Mouse (Mus musculus) cerebellum, postnatal 14 days (tissue): Measurements from ENCODE around the gene Prox2.

ENCODE experiments used
- DNase-seq, 2 experiments: peaks; one replicate each; pipeline ENCODE4 v3.0.0; 2021; ENCODE audit warnings: mixed read lengths in 2 of 2

Prox2 gene

DNA sequence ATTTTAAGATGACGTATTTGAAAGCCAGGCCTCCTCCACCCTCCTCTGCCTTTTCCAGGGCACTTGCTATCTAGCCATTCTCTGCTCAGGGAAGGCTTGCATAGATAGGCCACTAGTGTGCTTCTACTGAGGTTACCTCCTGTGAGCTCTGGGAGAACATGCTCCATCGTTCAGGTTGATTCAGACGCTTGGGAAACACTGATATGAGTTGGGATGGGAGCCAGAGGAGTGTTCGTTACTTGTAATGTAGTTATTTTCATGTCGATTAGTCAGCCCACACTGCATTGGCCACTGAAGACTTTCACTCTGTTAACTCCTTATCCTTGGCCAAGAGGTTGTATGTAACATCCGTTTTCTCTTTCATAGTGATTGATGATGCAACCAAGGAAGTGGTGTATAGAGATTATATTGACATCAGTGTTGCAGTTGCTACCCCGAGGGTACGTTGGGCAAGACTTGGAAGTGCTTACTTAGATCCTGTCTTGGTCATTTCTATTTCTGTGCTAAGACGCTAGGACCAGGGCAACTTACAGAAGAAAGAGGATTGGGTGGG is 18.9 kb upstream of the Prox2 start:
- DNase-seq, result no peak

DNA sequence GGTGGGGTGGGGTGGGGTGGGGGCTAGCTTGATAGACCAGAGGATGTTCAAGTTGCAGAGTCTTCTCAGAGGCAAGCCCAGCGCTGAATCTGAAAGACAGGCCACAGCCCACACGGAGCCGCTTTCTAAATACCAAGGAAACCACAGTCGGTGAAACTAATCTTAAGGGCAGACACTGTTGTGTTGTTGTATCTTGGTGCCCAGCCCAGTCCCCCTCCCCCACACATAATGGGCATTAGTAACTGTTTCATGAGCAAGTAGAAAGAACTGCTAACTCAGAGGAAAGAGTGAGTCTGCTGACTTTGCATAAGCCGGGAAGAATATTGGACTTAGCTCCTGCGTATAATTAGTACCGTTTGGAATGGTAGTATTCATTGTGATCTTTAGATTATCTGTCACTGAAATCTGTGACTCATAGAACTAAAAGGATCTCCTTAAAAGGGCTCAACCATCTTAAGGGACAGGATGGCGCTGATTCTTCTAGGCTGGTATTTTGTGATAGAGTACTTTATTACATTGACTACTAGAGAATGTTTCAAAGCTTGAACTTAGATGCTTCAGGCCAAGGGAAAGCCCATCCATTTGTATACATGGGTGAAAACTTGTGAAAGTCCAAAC is 16.5 kb upstream of the Prox2 start:
- no peak for DNase-seq

DNA sequence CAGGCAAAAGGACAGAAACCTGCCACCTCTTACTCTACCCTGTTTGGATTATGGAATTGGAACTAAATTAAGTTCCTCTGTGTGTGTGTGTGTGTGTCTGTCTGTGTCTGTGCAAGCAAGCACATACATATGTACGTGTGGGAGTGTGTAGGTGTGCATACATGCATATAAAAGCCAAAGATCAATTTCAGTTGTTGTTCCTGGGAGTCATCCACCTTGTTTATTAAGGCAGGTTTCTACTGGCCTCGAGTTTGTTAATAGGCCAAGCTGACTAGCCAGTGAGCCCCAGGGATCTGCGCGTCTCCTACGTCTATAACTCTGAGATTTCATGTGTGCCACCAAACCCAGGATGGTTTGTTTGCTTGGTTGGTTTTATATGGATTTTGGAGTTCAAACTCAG is 14.2 kb upstream of the Prox2 start:
- no peak for DNase-seq

DNA sequence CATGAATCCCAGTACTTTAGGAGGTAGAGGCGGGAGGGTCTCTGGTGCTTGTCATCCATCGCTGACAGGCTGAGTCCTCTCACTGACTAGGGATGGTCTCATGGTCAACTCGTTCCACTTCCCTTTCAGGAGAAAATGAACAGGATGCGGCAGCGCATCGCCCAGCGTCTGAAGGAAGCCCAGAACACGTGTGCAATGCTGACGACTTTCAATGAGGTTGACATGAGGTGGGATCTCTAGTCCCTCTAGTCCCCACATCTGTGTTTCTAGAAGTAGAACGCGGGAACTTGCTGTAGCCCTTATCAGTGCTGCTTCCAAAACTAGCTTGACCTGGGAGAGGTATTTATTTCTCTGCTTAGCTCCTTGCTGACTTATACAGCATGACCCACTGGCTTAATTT is 13.1 kb upstream of the Prox2 start:
- DNase-seq, result no peak

DNA sequence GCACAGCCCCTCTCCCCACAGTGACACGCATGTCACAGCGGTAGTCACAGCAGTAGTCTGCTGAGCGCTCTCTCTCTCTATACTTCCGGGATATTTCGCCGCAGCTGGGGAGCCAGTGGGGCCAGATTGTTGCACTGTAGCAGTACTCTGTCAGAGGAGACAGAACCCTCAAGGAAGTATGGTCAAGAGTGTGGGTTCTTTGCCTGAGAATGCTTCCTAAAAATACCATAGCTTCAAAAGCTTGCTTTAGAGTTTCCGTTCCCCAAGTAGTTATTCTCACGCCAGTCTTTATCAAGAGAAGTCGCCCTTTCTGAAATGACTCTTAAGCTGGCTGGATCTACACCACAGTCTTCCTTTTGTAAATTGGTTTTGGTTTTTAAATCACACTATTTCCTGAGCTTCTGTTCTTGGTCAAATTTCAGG is 12.6 kb upstream of the Prox2 start:
- DNase-seq, result no peak

DNA sequence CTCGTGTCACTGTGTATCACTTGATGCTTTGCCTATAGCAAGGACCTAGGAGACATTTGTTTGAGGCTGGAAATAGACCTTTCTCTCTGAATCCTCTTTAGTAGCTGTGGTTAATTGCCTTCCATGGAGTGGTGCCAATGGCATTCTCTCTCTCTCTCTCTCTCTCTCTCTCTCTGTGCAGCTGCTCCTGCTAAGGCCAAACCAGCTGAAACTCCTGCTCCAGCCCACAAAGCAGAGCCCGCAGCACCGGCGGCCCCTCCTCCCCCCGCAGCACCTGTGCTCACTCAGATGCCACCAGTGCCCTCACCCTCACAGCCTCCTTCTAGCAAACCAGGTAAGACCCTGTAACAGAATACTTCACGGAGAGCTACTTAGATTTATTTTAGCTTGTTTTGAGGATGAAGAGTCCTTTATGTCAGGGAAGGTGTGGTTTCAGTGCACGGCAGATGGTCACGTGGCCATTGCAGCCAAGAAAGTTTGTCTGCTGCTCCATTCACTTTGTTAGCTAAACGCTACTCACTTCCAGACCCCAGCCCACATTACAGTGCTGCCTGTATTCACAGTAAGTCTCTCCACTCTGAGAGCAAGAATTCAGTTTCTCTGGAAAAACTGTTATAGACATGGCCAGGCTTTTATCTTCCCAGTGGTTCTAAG is 11.4 kb upstream of the Prox2 start:
- DNase-seq, result no peak

DNA sequence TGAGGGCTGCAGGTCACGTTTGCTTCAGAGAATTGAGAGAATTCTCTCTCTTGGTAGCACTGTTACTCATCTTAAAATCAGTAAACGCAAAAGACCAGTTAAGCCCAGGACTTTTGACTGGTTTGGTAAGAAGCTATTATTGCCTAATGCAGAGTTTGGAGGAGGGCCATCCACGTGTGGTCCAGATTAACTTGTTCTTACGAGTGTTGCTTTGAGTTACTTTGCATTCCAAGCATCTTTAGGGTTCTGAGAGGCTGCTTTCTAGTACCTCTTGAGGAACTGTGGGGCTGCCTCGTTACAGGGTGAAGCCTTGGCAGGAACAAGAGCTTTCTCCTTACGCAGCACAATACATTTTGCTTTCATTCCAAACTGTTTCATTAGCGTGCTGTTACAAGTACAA is 5.1 kb upstream of the Prox2 start:
- DNase-seq, result no peak

DNA sequence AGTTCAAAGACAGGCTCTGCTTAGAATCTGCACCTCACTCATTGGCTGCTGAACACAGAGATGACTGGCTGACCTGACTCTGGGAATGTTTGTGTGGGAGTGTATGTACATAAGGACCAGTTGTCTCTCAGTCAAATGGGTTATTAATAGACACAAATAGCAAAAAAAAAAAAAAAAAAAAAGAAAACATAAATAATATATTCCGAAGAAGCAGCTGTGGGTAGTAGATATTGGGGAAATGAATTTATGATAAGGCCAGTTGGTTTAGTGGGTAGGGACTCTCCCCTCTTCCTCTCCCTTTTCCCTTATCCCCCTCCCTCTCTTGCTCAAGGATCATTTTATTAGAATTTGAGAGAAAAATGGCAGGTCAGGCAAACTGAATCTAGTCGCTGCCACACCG is 3.4 kb upstream of the Prox2 start:
- no peak for DNase-seq

DNA sequence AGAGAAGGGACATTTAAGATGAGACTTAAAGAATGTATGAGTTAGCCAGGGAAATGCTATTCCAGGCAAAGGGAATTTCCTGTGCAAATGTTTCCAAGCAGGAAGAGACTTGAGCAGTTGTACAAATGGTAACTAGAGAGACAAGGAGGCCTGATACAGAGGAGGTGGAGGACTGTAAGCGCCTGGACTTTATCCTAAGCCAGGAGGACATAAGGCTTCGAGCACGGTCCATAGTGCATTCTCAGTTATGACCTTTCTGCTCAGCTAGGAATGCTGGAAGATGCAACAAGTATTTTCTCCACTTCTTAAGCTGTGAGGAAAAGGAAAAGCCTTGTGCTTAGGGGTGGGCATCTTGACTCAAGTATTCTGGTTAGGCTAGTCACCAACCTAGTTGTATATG is 2.8 kb upstream of the Prox2 start:
- no peak for DNase-seq

DNA sequence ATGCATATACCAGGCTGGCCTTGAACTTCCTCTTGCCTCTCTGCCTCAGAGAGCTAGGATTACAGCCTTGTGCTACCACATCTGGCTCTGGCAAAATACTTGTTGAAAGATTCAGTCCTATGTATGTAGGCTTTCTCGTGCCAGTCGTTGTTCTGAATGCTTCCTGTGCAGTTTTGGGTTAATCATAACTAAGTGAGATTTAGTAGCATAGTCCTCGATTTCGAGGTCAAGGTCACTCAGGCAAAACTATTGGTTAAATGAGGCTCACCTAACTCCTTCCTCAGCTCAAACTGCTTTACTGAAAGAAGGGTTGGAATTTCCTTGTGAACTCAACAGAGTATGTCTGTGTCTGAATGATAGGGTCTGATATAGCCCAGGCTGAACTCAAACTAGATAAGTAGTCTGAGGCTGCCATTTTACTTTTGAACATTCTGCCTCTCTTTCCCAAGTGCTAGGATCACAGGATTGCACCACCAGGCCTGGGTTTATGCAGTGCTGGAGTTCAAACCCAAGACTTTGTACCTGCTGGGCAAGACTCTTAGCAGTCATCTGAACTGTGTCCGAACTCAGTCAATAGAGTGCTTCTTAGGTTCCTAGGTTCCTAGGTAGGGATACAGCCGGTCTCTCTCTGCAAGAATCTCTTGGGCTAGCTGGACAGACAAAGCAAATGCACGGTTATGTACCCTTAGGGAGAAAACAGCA is 2.1 kb upstream of the Prox2 start:
- no peak for DNase-seq

DNA sequence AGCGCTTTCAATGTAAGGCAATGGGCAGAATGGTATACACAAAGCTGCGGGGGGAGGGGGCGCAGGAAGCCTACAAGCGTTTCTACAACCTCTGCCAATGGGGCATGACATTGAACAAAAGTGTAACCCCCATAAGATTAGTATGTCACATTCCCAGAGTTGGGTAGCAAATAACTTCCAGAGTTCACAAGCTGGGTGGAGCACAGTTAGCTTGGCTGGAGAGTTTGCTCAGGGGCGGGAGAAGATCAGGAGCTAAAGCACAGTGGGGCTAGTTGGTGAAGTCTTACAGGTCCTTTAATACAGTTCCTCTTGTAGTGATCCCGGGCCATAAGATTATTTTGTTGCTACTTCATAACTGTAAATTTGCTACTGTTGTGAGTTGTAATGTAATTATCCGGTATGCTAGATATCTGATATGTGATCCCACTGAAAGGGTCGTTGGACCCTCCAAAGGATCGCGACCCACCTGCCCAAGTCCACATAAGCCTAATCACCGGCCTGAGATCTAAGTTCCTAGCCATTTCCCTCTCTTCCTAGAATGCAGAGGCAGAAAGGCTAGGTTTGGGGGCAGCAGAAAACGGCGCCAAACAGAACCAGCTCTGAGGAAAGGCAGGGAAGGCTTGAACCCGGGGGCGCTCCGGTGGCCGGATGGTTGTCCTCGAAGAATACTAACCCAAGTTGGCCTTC is 405 bp downstream of the Prox2 start:
- DNase-seq, result no peak

DNA sequence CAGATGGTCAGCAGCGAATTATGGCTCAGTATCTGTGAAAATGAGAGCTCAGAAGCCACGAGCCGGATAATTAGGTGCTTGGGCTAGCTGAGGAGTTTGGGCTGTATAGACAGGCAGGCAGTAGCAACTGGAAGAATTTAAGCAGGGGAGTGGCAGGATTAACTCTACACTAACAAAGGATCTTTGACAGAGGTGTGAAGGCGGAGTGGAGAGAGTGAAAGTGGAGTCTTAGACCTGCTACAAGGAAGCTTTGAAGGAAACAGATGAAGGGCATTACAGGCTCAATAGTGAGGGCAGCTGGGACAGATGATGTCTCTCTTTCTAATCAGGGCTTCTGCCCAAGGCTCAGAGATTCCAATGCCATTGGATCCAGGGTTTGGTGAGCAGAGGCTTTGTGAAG is 1.1 kb downstream of the Prox2 start:
- DNase-seq, result no peak

DNA sequence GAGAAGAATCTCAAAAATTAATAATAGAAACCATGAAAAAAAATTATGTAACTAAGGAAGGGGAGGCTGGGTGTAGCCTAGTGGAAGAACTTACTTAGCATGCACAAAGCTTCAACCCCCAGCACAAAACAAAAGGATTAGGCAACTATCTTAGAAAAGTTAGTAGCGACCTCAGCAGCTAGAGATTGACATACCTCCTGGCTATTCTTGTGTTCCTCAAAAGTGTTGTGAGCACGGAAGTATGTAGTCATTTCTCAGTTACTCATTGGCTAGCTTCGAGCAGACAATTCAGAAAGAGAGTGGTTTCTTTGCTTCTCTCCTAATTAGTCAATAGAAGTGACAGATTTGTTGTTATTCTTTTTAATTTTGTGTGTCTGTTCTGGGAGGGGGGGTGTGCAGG is 1.9 kb downstream of the Prox2 start:
- DNase-seq, result no peak

DNA sequence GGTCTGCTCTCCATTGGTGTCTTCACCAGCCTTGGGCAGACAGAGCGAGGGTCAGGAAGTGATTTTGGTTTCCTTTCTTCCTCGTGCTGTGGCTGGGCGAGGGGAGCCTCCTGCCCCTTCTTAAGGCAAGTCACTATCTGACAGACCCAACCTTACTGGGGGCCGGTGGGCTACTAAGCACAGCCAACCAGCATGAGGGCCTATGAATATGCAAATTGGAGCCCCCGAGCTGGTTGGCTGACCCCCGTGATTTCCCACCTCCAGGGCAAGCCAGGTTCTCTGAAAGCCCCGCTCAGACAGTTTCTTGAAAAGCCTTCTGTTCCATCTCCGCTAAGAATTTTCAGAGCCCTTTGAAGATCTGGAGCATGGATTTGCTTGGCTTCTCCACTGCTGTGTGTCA is 4.3 kb downstream of the Prox2 start:
- no peak for DNase-seq

DNA sequence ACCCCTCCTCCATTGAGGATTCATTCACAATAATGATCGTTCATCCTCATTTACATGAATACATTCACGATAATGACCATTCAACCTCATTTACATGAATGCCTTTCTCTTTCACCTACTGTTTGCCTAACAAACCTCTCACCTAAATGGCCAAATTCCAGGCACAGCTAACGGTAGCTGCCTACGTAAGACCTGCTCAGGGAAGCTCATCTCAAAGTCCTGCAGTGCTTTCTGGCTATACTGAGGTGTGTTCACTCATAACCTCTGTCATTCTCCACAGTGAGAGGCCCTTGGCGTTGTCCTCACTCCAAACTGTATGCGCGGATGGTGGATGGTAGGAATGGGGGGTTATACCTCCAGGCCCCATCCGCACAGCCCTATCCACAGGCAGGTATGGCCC is 5.8 kb downstream of the Prox2 start:
- DNase-seq, result no peak

DNA sequence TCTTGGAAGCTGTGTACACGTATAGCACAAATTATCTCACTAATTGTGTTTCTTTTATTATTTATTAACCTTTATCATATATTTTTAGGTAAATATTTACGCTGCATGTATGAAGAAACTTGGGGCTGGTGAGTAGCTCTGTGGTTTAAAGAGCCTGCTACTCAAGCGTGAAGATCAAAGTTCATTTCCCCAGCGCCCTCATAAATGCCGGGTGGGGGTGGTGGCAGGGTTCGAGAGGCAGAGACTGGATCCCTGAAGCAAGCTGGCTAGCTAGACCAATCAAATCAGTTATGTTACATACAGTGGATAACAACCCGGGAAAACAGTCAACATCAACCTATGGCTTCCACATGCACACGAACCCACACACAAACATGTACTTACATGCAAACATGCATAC is 7.5 kb downstream of the Prox2 start:
- DNase-seq, result no peak

DNA sequence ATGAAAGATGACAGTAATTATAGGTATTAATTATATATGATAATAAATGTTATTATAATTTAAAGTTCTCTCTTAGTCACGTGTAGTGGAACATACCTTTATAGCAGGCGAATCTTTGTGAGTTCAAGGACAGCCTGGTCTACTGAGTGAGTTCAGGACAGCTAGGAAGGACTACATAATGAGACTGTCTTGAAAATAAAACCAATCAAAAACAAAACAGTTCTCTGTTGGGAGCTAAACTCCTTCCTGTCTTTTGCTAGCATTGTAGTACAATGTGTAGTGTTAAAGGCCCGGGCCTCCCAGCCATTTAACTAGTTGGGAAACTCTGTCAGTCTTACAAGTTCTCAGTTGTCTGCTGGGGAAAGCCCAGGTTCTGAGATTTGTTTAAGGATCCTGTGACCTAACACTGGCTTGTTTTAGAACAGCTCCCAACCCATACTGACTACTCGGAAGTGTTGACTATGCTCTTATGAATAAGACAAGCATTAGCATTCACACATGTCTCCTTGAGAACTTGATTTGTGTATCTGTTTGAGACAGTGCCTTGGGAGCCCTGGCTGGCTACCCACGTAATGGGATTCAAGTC is 8.9 kb downstream of the Prox2 start:
- DNase-seq, result no peak

DNA sequence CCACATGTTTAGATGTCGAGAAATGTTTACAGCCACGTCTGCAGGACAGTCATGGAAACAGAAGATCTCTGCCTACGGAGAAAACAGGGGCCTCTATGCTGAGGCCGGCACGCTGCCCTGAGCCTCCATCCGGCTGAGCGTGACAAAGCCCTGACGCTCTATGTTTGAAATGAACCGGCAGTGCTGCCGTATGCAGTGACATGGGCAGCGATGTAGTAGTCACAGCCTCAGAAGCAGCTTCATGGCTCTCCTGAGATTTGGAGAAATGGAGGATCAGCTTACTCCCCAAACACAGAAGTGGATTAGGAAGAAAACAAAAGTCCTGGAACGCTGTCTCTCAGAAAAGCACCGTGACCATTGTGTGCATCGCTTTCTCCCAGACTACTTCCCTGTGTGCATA is 9.6 kb downstream of the Prox2 start:
- DNase-seq, result no peak

DNA sequence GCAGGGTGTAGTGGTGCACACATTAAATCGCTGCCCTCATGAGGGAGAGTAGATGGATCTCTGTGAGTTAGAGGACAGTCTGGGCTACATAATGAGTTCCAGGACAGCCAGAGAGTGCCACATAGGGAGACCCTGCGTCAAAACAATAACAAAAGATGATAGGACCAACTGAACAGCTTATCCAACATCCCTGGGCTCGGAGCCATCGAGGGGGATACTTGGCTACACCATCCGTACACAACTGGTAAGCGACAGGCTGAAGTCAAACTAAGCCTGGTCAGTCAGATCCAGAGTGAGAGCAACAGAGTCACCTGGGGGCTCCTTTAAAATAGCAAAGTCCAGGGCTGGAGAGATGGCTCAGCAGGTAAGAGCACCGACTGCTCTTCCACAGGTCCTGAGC is 14.7 kb downstream of the Prox2 start:
- DNase-seq, result peak in 1 of 2 experiments; percentile 24

DNA sequence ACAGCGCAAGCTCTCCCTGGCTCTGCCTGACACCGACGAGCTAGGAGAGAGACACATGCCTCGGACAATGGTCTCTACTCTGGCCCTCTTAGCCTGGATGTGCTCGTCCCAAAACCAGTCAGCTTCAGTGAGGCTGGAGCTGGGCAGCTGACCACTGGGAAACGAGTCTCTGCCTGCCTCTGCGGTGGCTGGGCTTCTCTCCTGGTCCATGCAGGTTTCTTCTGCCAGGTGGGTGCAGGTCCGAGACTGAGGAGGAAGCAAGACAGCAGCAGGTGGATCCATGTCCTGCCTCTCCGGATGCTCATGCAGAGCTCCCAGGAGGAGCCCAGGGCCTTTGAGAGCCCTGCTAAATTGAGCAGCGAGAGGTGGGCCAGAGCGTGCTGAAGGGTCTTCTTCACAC is 15.4 kb downstream of the Prox2 start:
- no peak for DNase-seq

DNA sequence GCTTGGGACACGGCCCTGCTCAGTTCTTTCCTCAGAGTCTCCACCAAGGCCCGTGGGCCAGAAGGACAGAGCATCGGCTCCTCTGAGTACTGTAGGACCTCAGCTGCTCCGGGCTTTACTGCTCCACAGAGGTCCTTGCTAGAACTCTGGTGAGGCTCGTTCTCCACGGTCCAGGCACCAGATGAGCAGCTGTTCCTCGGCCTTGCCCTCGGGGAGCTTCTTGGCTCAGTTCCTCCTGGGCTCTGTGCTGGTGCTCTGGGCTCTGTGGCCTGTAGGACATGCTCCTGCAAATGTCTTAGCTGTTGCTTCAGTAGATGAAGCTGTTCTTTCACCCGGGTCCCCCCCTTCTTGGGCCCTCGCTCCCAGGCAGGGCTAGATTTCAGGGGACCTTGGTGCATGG is 15.9 kb downstream of the Prox2 start:
- peak; percentile 32 to 51 for DNase-seq

DNA sequence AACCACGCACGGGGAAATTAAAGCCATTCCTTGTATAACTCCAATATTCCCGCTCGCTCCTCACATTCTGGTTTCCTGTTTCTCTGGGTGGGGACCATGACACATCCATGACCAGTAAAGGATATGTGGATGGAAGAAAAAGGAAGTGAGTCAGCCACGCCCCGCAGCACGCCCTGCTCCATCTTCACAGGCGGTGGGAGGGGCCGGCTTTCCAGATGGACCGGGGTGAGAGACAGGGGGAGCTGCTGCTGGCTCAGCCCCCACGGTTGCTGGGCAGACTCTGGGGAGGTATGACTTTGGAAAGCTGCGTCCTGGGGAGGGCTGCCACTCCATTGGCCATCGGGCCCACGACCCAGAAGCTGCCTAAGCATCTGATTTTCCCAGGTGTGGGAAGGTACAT is 16.5 kb downstream of the Prox2 start:
- DNase-seq, result peak; percentile 39 to 43

DNA sequence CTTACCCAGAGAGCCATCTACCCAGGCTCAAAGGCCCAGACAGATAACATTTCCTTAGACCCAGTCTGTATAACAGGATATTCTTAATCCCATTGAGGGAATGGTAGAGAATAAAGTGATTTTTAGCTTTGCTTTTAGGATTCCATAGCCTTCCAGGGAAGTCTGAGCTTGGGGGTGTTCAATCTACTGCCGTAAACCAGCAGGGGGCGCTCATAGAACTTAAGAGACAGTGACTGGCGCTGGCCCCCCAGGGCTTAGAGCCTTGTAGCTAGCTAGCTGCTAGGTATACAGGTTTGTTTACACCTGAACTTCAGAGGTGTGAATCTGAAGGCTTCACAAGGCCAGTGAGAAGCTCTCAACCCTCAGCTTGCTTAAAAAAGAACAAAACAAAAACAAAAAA is 18.3 kb downstream of the Prox2 start:
- peak; percentile 80 to 88 for DNase-seq
